In the genomic region with DNA sequence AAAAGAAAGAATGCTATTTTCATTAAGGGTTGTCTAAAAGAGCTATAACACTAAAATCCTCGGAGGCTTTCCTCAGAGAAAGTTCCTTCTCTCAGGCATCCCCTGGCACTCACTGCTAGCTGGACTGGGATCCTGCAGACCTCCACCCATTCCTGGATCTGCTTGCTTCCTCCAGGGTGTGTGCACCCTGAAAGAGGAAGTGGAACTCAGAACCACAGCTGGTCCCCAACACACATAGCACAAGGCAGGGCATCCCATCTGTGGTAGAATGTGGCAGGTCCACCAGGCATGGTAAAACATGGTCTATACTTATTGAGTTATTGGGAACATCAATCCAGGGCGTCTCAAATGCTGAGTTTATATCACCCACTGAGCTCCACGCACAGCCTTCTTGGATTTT, we compare ENCODE assay signal across 32 mouse cellular contexts. TPM values are rescaled to one million over a fixed set of nuclear protein-coding genes. Genes with fewer than 3 reads are reported as not detected.
DNase-seq lines count a peak whose midpoint lies in the region; ATAC-seq and TF ChIP-seq lines count a peak whose summit lies in the region.
"Had no signal": no experiment of that assay in that cellular context is flagged by ENCODE, and none has a peak within 500 bp of the region (broad histone marks: within the 10 kb centered on the region; RNA-seq: fewer than 3 reads in every experiment).

No protein-coding gene starts in this region.

- peak; percentile 90 for ATAC-seq in common myeloid progenitor, adult 5-6 weeks (replicated peaks; ENCODE audit: low read depth, poor library complexity, severe bottlenecking)
- peak; percentile 84 for ATAC-seq in monocyte, adult 5-6 weeks (replicated peaks; ENCODE audit: insufficient number of reproducible peaks, low FRiP score, low TSS enrichment, poor library complexity, severe bottlenecking)
- ATAC-seq in forebrain, embryonic 12.5 days (ENCODE audit: low FRiP score), result no peak
- ATAC-seq: activated CD4-positive, CD25-positive, alpha-beta regulatory T cell, adult 4 months; forebrain, embryonic 14.5 days; hindbrain, postnatal 0 days; intestine, embryonic 15.5 days; midbrain, embryonic 16.5 days had no signal

- H3K27ac ChIP-seq in kidney, adult 2 months (ENCODE audit: insufficient read depth, low read depth, low read length), result no peak overlapping the region
- no peak overlapping the region for H3K27ac ChIP-seq in forebrain, embryonic 12.5 days
- H3K27ac ChIP-seq: heart, embryonic 13.5 days; hindbrain, embryonic 12.5 days; hindbrain, postnatal 0 days; intestine, embryonic 15.5 days; limb, embryonic 10.5 days; limb, embryonic 15.5 days; liver, embryonic 13.5 days; neural tube, embryonic 12.5 days; stomach, embryonic 15.5 days had no signal

- H3K9ac ChIP-seq in forebrain, embryonic 12.5 days, result no peak overlapping the region
- H3K9ac ChIP-seq: heart, embryonic 13.5 days; hindbrain, embryonic 12.5 days; intestine, embryonic 15.5 days; limb, embryonic 15.5 days; liver, embryonic 13.5 days; lung, embryonic 14.5 days; neural tube, embryonic 12.5 days; stomach, embryonic 15.5 days had no signal

- no peak overlapping the region for H3K4me3 ChIP-seq in kidney, adult 2 months (ENCODE audit: insufficient read depth, low read depth, low read length)
- no peak overlapping the region for H3K4me3 ChIP-seq in forebrain, embryonic 12.5 days (replicated peaks)
- H3K4me3 ChIP-seq: heart, embryonic 13.5 days; hindbrain, embryonic 12.5 days; intestine, embryonic 15.5 days; limb, embryonic 10.5 days; limb, embryonic 15.5 days; liver, embryonic 13.5 days; myocyte; neural tube, embryonic 12.5 days; stomach, embryonic 15.5 days had no signal

- H3K27me3 ChIP-seq in kidney, adult 2 months (replicated peaks; ENCODE audit: control insufficient read depth, insufficient read depth, low read length), result no peaks in the 10 kb centered on the region
- H3K27me3 ChIP-seq in forebrain, embryonic 12.5 days, result no peaks in the 10 kb centered on the region
- H3K27me3 ChIP-seq: CH12.LX; heart, embryonic 13.5 days; hindbrain, embryonic 12.5 days; intestine, embryonic 15.5 days; limb, embryonic 15.5 days; liver, embryonic 13.5 days; neural tube, embryonic 12.5 days; stomach, embryonic 15.5 days had no signal

- no peak overlapping the region for H3K4me2 ChIP-seq in forebrain, embryonic 12.5 days
- H3K4me2 ChIP-seq: heart, embryonic 13.5 days; hindbrain, embryonic 12.5 days; intestine, embryonic 15.5 days; limb, embryonic 15.5 days; liver, embryonic 13.5 days; lung, embryonic 14.5 days; midbrain, embryonic 11.5 days; neural tube, embryonic 12.5 days; stomach, embryonic 15.5 days had no signal

- H3K9me3 ChIP-seq in forebrain, embryonic 12.5 days, result no peaks in the 10 kb centered on the region
- H3K9me3 ChIP-seq: heart, embryonic 13.5 days; hindbrain, embryonic 12.5 days; intestine, embryonic 15.5 days; limb, embryonic 10.5 days; limb, embryonic 15.5 days; liver, embryonic 13.5 days; neural tube, embryonic 12.5 days; stomach, embryonic 15.5 days had no signal

- no peak for TF ChIP-seq POLR2A in kidney, adult 2 months (IDR thresholded peaks at IDR 0.05; ENCODE audit: low read depth, low read length)

- 82% methylated on average over 3 of the region's 3 CpGs for WGBS in kidney, adult 2 months
- 88% methylated on average over 3 of the region's 3 CpGs for WGBS in forebrain, embryonic 12.5 days

- no peaks in the 10 kb centered on the region for H3K36me3 ChIP-seq in kidney, adult 2 months (ENCODE audit: control insufficient read depth, insufficient read depth, low read length)
- H3K36me3 ChIP-seq in forebrain, embryonic 12.5 days (replicated peaks), result no peaks in the 10 kb centered on the region
- H3K36me3 ChIP-seq: heart, embryonic 13.5 days; hindbrain, embryonic 12.5 days; intestine, embryonic 15.5 days; limb, embryonic 10.5 days; limb, embryonic 15.5 days; liver, embryonic 13.5 days; neural tube, embryonic 12.5 days; stomach, embryonic 15.5 days had no signal

- DNase-seq in kidney, adult 2 months, result peak; percentile 36
- DNase-seq in kidney, adult 8-10 months, result no peak
- peak; percentile 7 for DNase-seq in A20 (ENCODE audit: low read depth, low spot score)
- DNase-seq in cerebellum, postnatal 36 days, result no peak
- DNase-seq: adrenal gland, adult 2 months; adrenal gland, postnatal 36 days; cerebellum, adult 18-20 months; cerebellum, postnatal 14 days; heart, postnatal 10 days; kidney, postnatal 10 days; layer of hippocampus, postnatal 36 days; liver, embryonic 13.5 days; right cerebral cortex, adult 18-20 months; thymus, postnatal 14 days had no signal

- H3K4me1 ChIP-seq in kidney, adult 2 months (ENCODE audit: control insufficient read depth, insufficient read depth, low read length), result no peaks in the 10 kb centered on the region
- H3K4me1 ChIP-seq in forebrain, embryonic 12.5 days, result no peaks in the 10 kb centered on the region
- H3K4me1 ChIP-seq: hindbrain, embryonic 12.5 days; limb, embryonic 15.5 days; neural tube, embryonic 12.5 days; stomach, embryonic 15.5 days had no signal

- TF ChIP-seq CTCF in kidney, adult 2 months (conservative IDR thresholded peaks at IDR 0.05; ENCODE audit: insufficient read depth, insufficient read length, low read depth, low read length), result no peak

RNA-seq across cellular contexts. Expression of gene Adgrf5, which starts 22.0 kb away (rescaled TPM):
- polyA plus RNA-seq in kidney, adult 2 months (2012; rRNA removed), result 35.5 and 41.7 TPM in 2 replicates
- not detected in 2 replicates for total RNA-seq in common myeloid progenitor, adult 5-6 weeks (2017)
- total RNA-seq in monocyte, adult 5-6 weeks (2017), result not detected in 3 replicates
- polyA plus RNA-seq in forebrain, embryonic 12.5 days (2016; fragmentation: Nextera tagmentation; extraction: Ambion mirVana), result 7.9 and 9.9 TPM in 2 replicates
- total RNA-seq: CH12.LX had no signal

Comparison
In these comparisons a context has a peak if more than half of its experiments do, and no peak if none do; other contexts are left out.
1. DNase-seq: peak in kidney, adult 2 months (single experiment) and A20 (single experiment); none in kidney, adult 8-10 months (0 of 2) and cerebellum, postnatal 36 days (0 of 2).